9 mouse cellular contexts compared by ENCODE assay signal in genomic region chr3:130887540-130888312, GRCm38 (mm10).
DNase-seq lines count a peak whose midpoint lies in the region; TF ChIP-seq lines count a peak whose summit lies in the region.
"Had no signal": no experiment of that assay in that cellular context is flagged by ENCODE, and none has a peak within 500 bp of the region (broad histone marks: within the 10 kb centered on the region; RNA-seq: fewer than 3 reads in every experiment).

No protein-coding gene starts in this region.

- TF ChIP-seq CTCF in lung, adult 2 months (IDR thresholded peaks at IDR 0.05; ENCODE audit: insufficient read depth, low read length), result peak; percentile 23; the same call in 1 of the 2 replicates

- peak; percentile 25 to 36 for DNase-seq in adrenal gland, adult 18-20 months (ENCODE audit: low spot score in 2 of 2)
- DNase-seq in adrenal gland, adult 2 months, result no peak
- DNase-seq in lung, adult 2 months, result peak; percentile 9
- DNase-seq in lung, postnatal 25 days (ENCODE audit: low spot score), result no peak
- peak; percentile 7 to 64 for DNase-seq in kidney, postnatal 36 days
- peak; percentile 69 for DNase-seq in thymus, postnatal 14 days
- DNase-seq in layer of hippocampus, adult 8-10 months (ENCODE audit: low spot score in 2 of 2), result no peak
- DNase-seq in layer of hippocampus, adult 9-11 months, result no peak

- WGBS in lung, adult 2 months, result 76% methylated on average over 3 of the region's 3 CpGs

- no peak for TF ChIP-seq POLR2A in lung, adult 2 months (IDR thresholded peaks at IDR 0.05; ENCODE audit: borderline replicate concordance, extremely low read depth, low read depth, low read length)

- H3K4me3 ChIP-seq in lung, adult 2 months (replicated peaks; ENCODE audit: extremely low read depth, low read depth, low read length), result no peak overlapping the region
- H3K4me3 ChIP-seq: forebrain, embryonic 15.5 days had no signal

- 0 out of 2 replicates have a peak, but pooled peaks cover 2% of the 10 kb centered on the region for H3K4me1 ChIP-seq in lung, adult 2 months (ENCODE audit: control insufficient read depth, insufficient read depth, low read length)
- H3K4me1 ChIP-seq: forebrain, embryonic 15.5 days had no signal

Comparison
In these comparisons a context has a peak if more than half of its experiments do, and no peak if none do; other contexts are left out.
1. DNase-seq: peak in adrenal gland, adult 18-20 months (2 of 2), lung, adult 2 months (single experiment), kidney, postnatal 36 days (2 of 2) and thymus, postnatal 14 days (single experiment); none in adrenal gland, adult 2 months (single experiment), lung, postnatal 25 days (single experiment), layer of hippocampus, adult 8-10 months (0 of 2) and layer of hippocampus, adult 9-11 months (single experiment).